Comparison of ENCODE assay signal across 8 mouse cellular contexts in the genomic region with DNA sequence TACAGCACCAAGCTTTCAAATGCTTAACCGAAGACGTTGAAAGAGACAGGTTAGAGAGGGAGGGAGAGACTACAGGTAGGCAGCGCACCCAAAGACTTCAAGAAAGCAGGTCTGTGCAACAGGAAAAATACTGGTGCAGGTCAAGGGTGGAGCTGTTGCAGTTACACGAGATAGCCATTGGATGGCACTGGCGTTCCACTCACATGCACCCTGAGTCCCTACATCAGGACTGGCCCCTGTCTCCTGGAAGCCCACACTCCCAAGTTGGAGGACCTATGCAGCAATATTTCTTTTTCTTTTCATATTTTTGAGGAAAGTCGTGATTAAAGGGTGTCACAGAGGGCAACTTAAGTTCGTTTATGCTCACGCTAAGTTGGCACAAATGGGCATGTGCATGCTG.
DNase-seq lines count a peak whose midpoint lies in the region; ATAC-seq lines count a peak whose summit lies in the region.

No protein-coding gene starts in this region.

- DNase-seq in 3T3-L1 (ENCODE audit: low read depth, low spot score) (peak; percentile 27), ES-CJ7 (ENCODE audit: low read depth, low spot score) (peak; percentile 66)
- DNase-seq in cerebellum, adult 8-10 months = peak; percentile 29
- DNase-seq in kidney, postnatal 10 days = peak; percentile 61
- peak; percentile 58 for DNase-seq in lung, postnatal 10 days
- DNase-seq in right cerebral cortex, adult 18-20 months = peak; percentile 79
- no peak for DNase-seq in c-Kit-positive CD71-positive TER-119-positive erythroid progenitor cells, embryonic 14.5 days (ENCODE audit: low spot score)

- peak; percentile 38 for ATAC-seq in frontal cortex, adult (ENCODE audit: low TSS enrichment)
